ENCODE assay signal across 19 mouse cellular contexts in genomic region chr5:51072674-51073468, GRCm38 (mm10).
DNase-seq lines count a peak whose midpoint lies in the region; ATAC-seq and TF ChIP-seq lines count a peak whose summit lies in the region.
"Had no signal": no experiment of that assay in that cellular context is flagged by ENCODE, and none has a peak within 500 bp of the region (broad histone marks: within the 10 kb centered on the region; RNA-seq: fewer than 3 reads in every experiment).

No protein-coding gene starts in this region.

- H3K36me3 ChIP-seq in kidney, postnatal 0 days (ENCODE audit: insufficient read depth, low read length): no peaks in the 10 kb centered on the region
- no peaks in the 10 kb centered on the region for H3K36me3 ChIP-seq in limb, embryonic 10.5 days
- H3K36me3 ChIP-seq: embryonic facial prominence, embryonic 10.5 days; G1E; heart, embryonic 13.5 days had no signal

- no peak for TF ChIP-seq CTCF in kidney, postnatal 0 days (IDR thresholded peaks at IDR 0.05; ENCODE audit: low read depth)

- WGBS in kidney, postnatal 0 days: 27% methylated on average over 8 of the region's 8 CpGs
- WGBS in limb, embryonic 10.5 days: 77% methylated on average over 8 of the region's 8 CpGs

- no peaks in the 10 kb centered on the region for H3K27me3 ChIP-seq in kidney, postnatal 0 days (ENCODE audit: insufficient read depth, low read length)
- H3K27me3 ChIP-seq in limb, embryonic 10.5 days (ENCODE audit: low read depth, poor library complexity, severe bottlenecking): no peaks in the 10 kb centered on the region
- H3K27me3 ChIP-seq: heart, embryonic 13.5 days had no signal

- H3K9me3 ChIP-seq in kidney, postnatal 0 days (replicated peaks; ENCODE audit: low read length): no peaks in the 10 kb centered on the region
- H3K9me3 ChIP-seq in limb, embryonic 10.5 days (replicated peaks): no peaks in the 10 kb centered on the region
- H3K9me3 ChIP-seq: embryonic facial prominence, embryonic 10.5 days; G1E; heart, embryonic 13.5 days had no signal

- DNase-seq in embryo, embryonic 11.5 days (ENCODE audit: low read depth, low spot score): peak; percentile 7
- DNase-seq in embryo, embryonic 9.5 days (ENCODE audit: extremely low spot score): no peak
- DNase-seq in adrenal gland, postnatal 10 days: peak; percentile 23
- DNase-seq in kidney, postnatal 0 days (ENCODE audit: low spot score): peak; percentile 93
- peak; percentile 32 for DNase-seq in lung, postnatal 14 days
- DNase-seq in thymus, postnatal 10 days (ENCODE audit: low spot score in 2 of 2): no peak
- no peak for DNase-seq in limb, embryonic 10.5 days (ENCODE audit: low spot score)
- DNase-seq: B cell, adult 2 months; cerebellum, adult 8-10 months; right cerebral cortex, postnatal 25 days; thymus, postnatal 25 days had no signal

- no peaks in the 10 kb centered on the region; the same call in 1 of the 2 replicates for H3K4me1 ChIP-seq in kidney, postnatal 0 days (replicated peaks; ENCODE audit: insufficient read depth, low read length)
- no peaks in the 10 kb centered on the region for H3K4me1 ChIP-seq in limb, embryonic 10.5 days
- H3K4me1 ChIP-seq: embryonic facial prominence, embryonic 10.5 days; heart, embryonic 13.5 days had no signal

- H3K9ac ChIP-seq in kidney, postnatal 0 days (ENCODE audit: low read depth, low read length): no peak overlapping the region
- H3K9ac ChIP-seq: heart, embryonic 13.5 days; hindbrain, embryonic 14.5 days had no signal

- no peak overlapping the region for H3K4me3 ChIP-seq in kidney, postnatal 0 days (replicated peaks; ENCODE audit: low read depth, low read length)
- no peak overlapping the region for H3K4me3 ChIP-seq in limb, embryonic 10.5 days
- H3K4me3 ChIP-seq: embryonic facial prominence, embryonic 10.5 days; heart, embryonic 13.5 days; layer of hippocampus, adult 2 months; myocyte had no signal

- no peak overlapping the region for H3K27ac ChIP-seq in kidney, postnatal 0 days
- H3K27ac ChIP-seq in limb, embryonic 10.5 days: no peak overlapping the region
- H3K27ac ChIP-seq: embryonic facial prominence, embryonic 10.5 days; heart, embryonic 13.5 days; hindbrain, embryonic 14.5 days; layer of hippocampus, adult 2 months had no signal

- peak; percentile 85 for ATAC-seq in kidney, postnatal 0 days (replicated peaks; ENCODE audit: low FRiP score, low read depth)
- ATAC-seq in megakaryocyte-erythroid progenitor cell, adult 5-6 weeks (replicated peaks; ENCODE audit: low FRiP score, low TSS enrichment, poor library complexity, severe bottlenecking): no peak

- no peak overlapping the region for H3K4me2 ChIP-seq in kidney, postnatal 0 days (ENCODE audit: low read length)
- H3K4me2 ChIP-seq: heart, embryonic 13.5 days; hindbrain, embryonic 14.5 days; midbrain, embryonic 11.5 days had no signal

Comparison
In these comparisons a context has a peak if more than half of its experiments do, and no peak if none do; other contexts are left out.
1. DNase-seq: peak in embryo, embryonic 11.5 days (single experiment), adrenal gland, postnatal 10 days (single experiment), kidney, postnatal 0 days (single experiment) and lung, postnatal 14 days (single experiment); none in embryo, embryonic 9.5 days (single experiment), thymus, postnatal 10 days (0 of 2) and limb, embryonic 10.5 days (single experiment).